Mouse (Mus musculus): ENCODE results near the gene Chrna5.

- TF ChIP-seq CTCF (IDR thresholded peaks at IDR 0.05) (no peak), EP300 (IDR thresholded peaks at IDR 0.05) (no peak)
These were observed at the start of gene Chrna5 for GRCm38 (mm10) chr9:54980674-54981073.

Measured in lung, postnatal 0 days (tissue).